Mouse (Mus musculus) retina, adult 2 months (tissue): ENCODE measurements around the gene Ddx25.

Experiments used
- DNase-seq: peaks from one replicate; pipeline ENCODE4 v3.0.0-alpha.2; 2012; ENCODE audit warnings: low read depth, low spot score

Ddx25 gene

GRCm38 (mm10) chr9:35541488-35541887 is 16.8 kb downstream of the Ddx25 start:
- DNase-seq, result peak; percentile 61

GRCm38 (mm10) chr9:35541024-35541423 is 17.3 kb downstream of the Ddx25 start:
- no peak for DNase-seq

GRCm38 (mm10) chr9:35539001-35539750 is 19.2 kb downstream of the Ddx25 start:
- DNase-seq, result no peak

GRCm38 (mm10) chr9:35535876-35536275 is 22.5 kb downstream of the Ddx25 start:
- no peak for DNase-seq

- no peak for DNase-seq
Observed at GRCm38 (mm10) chr9:35535110-35535509, 23.2 kb downstream of the Ddx25 start.

- no peak for DNase-seq
Observed at GRCm38 (mm10) chr9:35533266-35533665, 25.1 kb downstream of the Ddx25 start.

GRCm38 (mm10) chr9:35529796-35530195 is 28.5 kb downstream of the Ddx25 start:
- DNase-seq, result no peak

- DNase-seq, result no peak
Observed at GRCm38 (mm10) chr9:35529141-35529540, 29.2 kb downstream of the Ddx25 start.

- peak; percentile 50 for DNase-seq
Observed at GRCm38 (mm10) chr9:35523941-35524411, 34.4 kb downstream of the Ddx25 start.

- no peak for DNase-seq
Observed at GRCm38 (mm10) chr9:35523541-35523940, 34.8 kb downstream of the Ddx25 start.

GRCm38 (mm10) chr9:35522821-35523515 is 35.4 kb downstream of the Ddx25 start:
- no peak for DNase-seq

GRCm38 (mm10) chr9:35522241-35522640 is 36.1 kb downstream of the Ddx25 start:
- no peak for DNase-seq

- no peak for DNase-seq
Observed at GRCm38 (mm10) chr9:35520631-35521348, 37.5 kb downstream of the Ddx25 start.

- no peak for DNase-seq
Observed at GRCm38 (mm10) chr9:35518169-35518568, 40.2 kb downstream of the Ddx25 start, which contains the start of gene Gm1113. Gene Gm1113 (minus strand): TSS chr9:35518269.

GRCm38 (mm10) chr9:35516711-35517110 is 41.6 kb downstream of the Ddx25 start:
- no peak for DNase-seq

- no peak for DNase-seq
Observed at GRCm38 (mm10) chr9:35516182-35516581, 42.1 kb downstream of the Ddx25 start.

GRCm38 (mm10) chr9:35513900-35514299 is 44.4 kb downstream of the Ddx25 start:
- DNase-seq, result no peak

- no peak for DNase-seq
Observed at GRCm38 (mm10) chr9:35508234-35508633, 50.1 kb downstream of the Ddx25 start.

GRCm38 (mm10) chr9:35502361-35503000 is 55.8 kb downstream of the Ddx25 start:
- DNase-seq, result no peak

GRCm38 (mm10) chr9:35499946-35500345 is 58.4 kb downstream of the Ddx25 start:
- no peak for DNase-seq

GRCm38 (mm10) chr9:35495471-35495870 is 62.9 kb downstream of the Ddx25 start:
- no peak for DNase-seq

GRCm38 (mm10) chr9:35494937-35495336 is 63.4 kb downstream of the Ddx25 start:
- DNase-seq, result no peak
